Mouse (Mus musculus) limb, embryonic 14.5 days (tissue): ENCODE data around the gene Arhgap44. TPM values are rescaled to one million over a fixed set of nuclear protein-coding genes. Genes with fewer than 3 reads are reported as not detected.

Experiments used
- ATAC-seq: fragments of 200-750 bp; cut with Nextera tagmentation; 2 replicates; pipeline ENCODE4 v1.8.0; 2017; ENCODE audit warnings: low read depth, moderate number of reproducible peaks, moderate TSS enrichment; ENCODE audit not compliant: low FRiP score
- DNase-seq: peaks from one replicate; pipeline ENCODE4 v3.0.0-alpha.2; 2015; ENCODE audit warnings: low spot score
- H3K27ac ChIP-seq: fragments of 300-500 bp; sonication (generic); replicated peaks from 2 replicates; pipeline ENCODE4 v1.5.1; 2014; ENCODE audit warnings: low read depth, mild to moderate bottlenecking, low read length, moderate library complexity, mixed read lengths
- H3K27me3 ChIP-seq: fragments of 300-500 bp; sonication (generic); 2 replicates; pipeline ENCODE4 v1.6.1; 2014; ENCODE audit warnings: low read length, mixed read lengths; ENCODE audit not compliant: control insufficient read depth, insufficient read depth
- H3K36me3 ChIP-seq: fragments of 300-500 bp; sonication (generic); 2 replicates; pipeline ENCODE4 v1.6.1; 2014; ENCODE audit warnings: mild to moderate bottlenecking, low read length, moderate library complexity, mixed read lengths; ENCODE audit not compliant: control insufficient read depth, insufficient read depth
- H3K4me1 ChIP-seq: fragments of 300-500 bp; sonication (generic); 2 replicates; pipeline ENCODE4 v1.6.1; 2014; ENCODE audit warnings: antibody characterized with exemption, low read length, mixed read lengths; ENCODE audit not compliant: control insufficient read depth, insufficient read depth
- H3K4me2 ChIP-seq: fragments of 300-500 bp; sonication (generic); replicated peaks from 2 replicates; pipeline ENCODE4 v1.6.1; 2014; ENCODE audit warnings: low read depth, mild to moderate bottlenecking, low read length, moderate library complexity; ENCODE audit not compliant: severe bottlenecking
- H3K4me3 ChIP-seq: fragments of 300-500 bp; sonication (generic); replicated peaks from 2 replicates; pipeline ENCODE4 v1.5.1; 2014; ENCODE audit warnings: low read length
- H3K9ac ChIP-seq: fragments of 300-500 bp; sonication (generic); 2 replicates; pipeline ENCODE4 v1.6.1; 2014; ENCODE audit warnings: mild to moderate bottlenecking, low read depth, low read length, moderate library complexity; ENCODE audit not compliant: severe bottlenecking
- H3K9me3 ChIP-seq: fragments of 300-500 bp; sonication (generic); 2 replicates; pipeline ENCODE4 v1.6.1; 2016; ENCODE audit warnings: low read length; ENCODE audit not compliant: control insufficient read depth
- POLR2A ChIP-seq: fragments of 200-500 bp; IDR thresholded peaks from 2 replicates; pipeline ENCODE4 v1.8.0; 2012; ENCODE audit warnings: inconsistent platforms, mild to moderate bottlenecking, moderate library complexity, borderline replicate concordance; ENCODE audit not compliant: insufficient read depth, insufficient read length; ENCODE audit errors: extremely low read depth
- WGBS: fragments of 180-500 bp; shearing (Covaris S2); extraction: QIAGEN DNeasy Blood & Tissue Kit; methylation state at CpG from one replicate; pipeline ENCODE4 v1.1.7; 2014; 5-methylcytosine and 5-hydroxymethylcytosine counted together
- polyA plus RNA-seq, 2 experiments: library from polyadenylated mRNA; depleted of rRNA in 1 of 2; stranded (reverse) in 1 of 2; unstranded in 1 of 2; fragments of >200 nt; fragmentation: Nextera tagmentation in 1 of 2; extraction: Ambion mirVana in 1 of 2; gene quantifications; 2 replicates each; pipeline versions ENCODE4 v1.2.1 to v1.2.3; 2012 to 2014

Arhgap44 gene
- polyA plus RNA-seq, 2 experiments = 5.0 to 6.2 TPM

DNA sequence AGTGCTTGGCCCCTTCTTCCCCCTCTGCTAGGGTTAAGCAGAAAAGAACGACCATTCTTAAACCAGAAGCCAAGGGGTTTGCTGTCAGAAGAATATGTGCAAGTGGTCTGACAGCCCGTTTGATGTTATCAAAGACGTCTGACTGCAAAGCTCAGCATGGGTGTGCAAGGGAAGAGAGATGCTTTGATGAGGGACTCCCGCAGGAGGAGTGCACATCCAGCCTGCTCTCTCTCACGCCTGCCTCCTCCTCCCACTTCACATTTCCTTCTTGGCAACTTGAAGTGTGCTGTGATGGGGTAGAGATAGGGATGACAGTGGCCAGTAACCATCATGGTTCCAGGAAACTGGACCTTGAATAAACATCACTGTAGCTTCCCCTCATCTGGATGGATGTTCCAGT lies 39.5 kb upstream of the Arhgap44 start:
- H3K36me3 ChIP-seq = no peaks in the 10 kb centered on the region
- no peaks in the 10 kb centered on the region for H3K4me1 ChIP-seq
- no peaks in the 10 kb centered on the region for H3K27me3 ChIP-seq
- WGBS = 47% methylated on average over 5 of the region's 5 CpGs
- no peak for DNase-seq
- no peak overlapping the region for H3K27ac ChIP-seq
- no peaks in the 10 kb centered on the region for H3K9me3 ChIP-seq
- no peak overlapping the region for H3K9ac ChIP-seq
- no peak for ATAC-seq
- no peak overlapping the region for H3K4me3 ChIP-seq
- H3K4me2 ChIP-seq = no peak overlapping the region
- no peak for TF ChIP-seq POLR2A

DNA sequence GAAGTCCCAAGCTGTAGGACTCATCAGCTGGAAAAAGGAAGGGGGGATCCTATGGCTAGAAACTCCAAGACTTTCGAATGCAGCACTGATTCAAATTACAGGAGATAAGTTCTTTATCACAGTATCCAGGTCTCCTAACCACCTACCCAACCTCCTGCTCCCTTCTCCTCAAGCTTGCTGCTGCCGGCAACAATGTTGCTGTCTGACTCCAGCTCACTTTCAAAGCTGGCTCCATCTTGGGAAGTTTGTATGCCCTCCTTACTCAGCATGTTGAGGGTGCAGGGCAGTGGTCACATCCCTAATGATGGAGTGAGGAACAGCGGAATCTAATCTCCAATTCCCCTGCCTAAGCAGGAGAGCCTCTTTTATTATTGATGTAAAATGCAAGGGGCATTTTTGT lies 35.3 kb upstream of the Arhgap44 start:
- H3K27ac ChIP-seq = no peak overlapping the region
- no peaks in the 10 kb centered on the region for H3K9me3 ChIP-seq
- H3K27me3 ChIP-seq = no peaks in the 10 kb centered on the region
- H3K4me2 ChIP-seq = no peak overlapping the region
- no peaks in the 10 kb centered on the region for H3K36me3 ChIP-seq
- H3K4me3 ChIP-seq = no peak overlapping the region
- no peaks in the 10 kb centered on the region for H3K4me1 ChIP-seq
- no peak overlapping the region for H3K9ac ChIP-seq
- no peak for ATAC-seq
- 87% methylated on average over 3 of the region's 3 CpGs for WGBS
- no peak for DNase-seq
- no peak for TF ChIP-seq POLR2A

DNA sequence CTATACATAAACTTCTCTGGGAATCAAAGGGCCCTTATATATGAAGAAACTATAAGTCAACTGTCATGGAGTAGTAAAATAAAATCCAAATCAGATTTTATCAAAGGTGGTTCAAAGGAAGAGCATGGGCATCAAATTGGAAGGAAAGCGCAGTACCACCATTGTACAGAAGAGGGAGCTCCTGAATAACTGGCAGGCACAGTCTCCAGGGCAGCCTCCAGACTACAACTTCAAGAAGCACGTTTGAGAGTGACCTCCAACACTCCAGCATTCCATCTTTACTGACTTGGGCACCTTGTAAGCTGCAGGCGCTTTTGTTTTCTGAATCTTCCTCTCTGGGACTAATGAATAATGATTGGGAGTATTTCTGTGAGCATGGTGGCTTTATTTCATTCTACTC lies 34.5 kb upstream of the Arhgap44 start:
- H3K4me1 ChIP-seq = no peaks in the 10 kb centered on the region
- no peak for ATAC-seq
- H3K9me3 ChIP-seq = no peaks in the 10 kb centered on the region
- H3K36me3 ChIP-seq = no peaks in the 10 kb centered on the region
- no peak overlapping the region for H3K27ac ChIP-seq
- WGBS = 4% methylated on average over 3 of the region's 3 CpGs
- no peak for TF ChIP-seq POLR2A
- H3K4me3 ChIP-seq = no peak overlapping the region
- no peak overlapping the region for H3K4me2 ChIP-seq
- no peak overlapping the region for H3K9ac ChIP-seq
- no peaks in the 10 kb centered on the region for H3K27me3 ChIP-seq
- DNase-seq = peak; percentile 78

DNA sequence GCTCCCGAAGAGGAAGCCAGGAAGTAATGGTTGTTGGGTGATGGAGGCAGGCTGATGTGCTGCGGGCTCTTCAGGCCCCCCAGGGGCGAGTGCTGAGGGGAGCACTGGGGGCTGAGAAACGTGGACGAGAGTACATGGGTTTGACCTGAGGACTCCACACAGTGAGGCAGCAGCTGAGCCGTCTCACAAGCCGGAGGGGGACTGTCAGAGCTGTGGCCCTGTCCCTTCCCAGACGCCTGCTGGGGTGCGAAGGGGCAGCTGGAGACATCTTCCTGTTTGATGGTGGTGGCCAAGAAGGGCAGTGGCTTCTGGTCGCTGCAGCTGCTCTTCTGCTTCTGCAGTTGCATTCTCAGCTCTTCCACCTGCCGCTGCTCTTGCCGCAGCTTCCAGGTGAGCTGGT lies 24.2 kb upstream of the Arhgap44 start:
- H3K4me2 ChIP-seq = no peak overlapping the region
- WGBS = 77% methylated on average over 11 of the region's 12 CpGs
- H3K4me3 ChIP-seq = no peak overlapping the region
- DNase-seq = no peak
- H3K27ac ChIP-seq = no peak overlapping the region
- H3K36me3 ChIP-seq = no peaks in the 10 kb centered on the region
- ATAC-seq = no peak
- no peaks in the 10 kb centered on the region for H3K9me3 ChIP-seq
- no peak overlapping the region for H3K9ac ChIP-seq
- no peaks in the 10 kb centered on the region for H3K4me1 ChIP-seq
- no peak for TF ChIP-seq POLR2A
- H3K27me3 ChIP-seq = no peaks in the 10 kb centered on the region

DNA sequence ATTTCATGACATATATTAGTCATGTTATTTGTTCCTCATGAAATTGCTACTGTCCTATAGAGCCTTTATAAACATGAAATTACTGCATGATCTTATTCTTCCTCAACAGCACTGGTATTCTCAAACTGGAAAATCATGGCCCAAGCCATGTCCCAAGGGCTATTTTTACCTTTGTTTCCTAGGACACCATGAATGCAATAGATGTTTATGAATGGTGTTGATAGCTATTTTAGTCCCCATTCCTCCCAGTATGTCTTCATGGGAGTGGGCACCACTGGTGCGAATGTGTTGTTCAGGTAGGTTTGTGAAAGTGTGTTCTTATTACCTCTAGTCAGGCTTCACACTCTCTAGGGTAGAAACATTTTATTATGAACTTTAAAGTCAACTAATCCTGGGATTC lies 22.4 kb upstream of the Arhgap44 start:
- DNase-seq = no peak
- Histone ChIP-seq H3K9ac (no peak overlapping the region), H3K4me1 (no peaks in the 10 kb centered on the region), H3K27me3 (no peaks in the 10 kb centered on the region), H3K4me3 (no peak overlapping the region), H3K4me2 (no peak overlapping the region), H3K36me3 (no peaks in the 10 kb centered on the region), H3K27ac (no peak overlapping the region), H3K9me3 (no peaks in the 10 kb centered on the region)
- 93% methylated on average over 1 of the region's 1 CpGs for WGBS
- no peak for TF ChIP-seq POLR2A
- no peak for ATAC-seq

DNA sequence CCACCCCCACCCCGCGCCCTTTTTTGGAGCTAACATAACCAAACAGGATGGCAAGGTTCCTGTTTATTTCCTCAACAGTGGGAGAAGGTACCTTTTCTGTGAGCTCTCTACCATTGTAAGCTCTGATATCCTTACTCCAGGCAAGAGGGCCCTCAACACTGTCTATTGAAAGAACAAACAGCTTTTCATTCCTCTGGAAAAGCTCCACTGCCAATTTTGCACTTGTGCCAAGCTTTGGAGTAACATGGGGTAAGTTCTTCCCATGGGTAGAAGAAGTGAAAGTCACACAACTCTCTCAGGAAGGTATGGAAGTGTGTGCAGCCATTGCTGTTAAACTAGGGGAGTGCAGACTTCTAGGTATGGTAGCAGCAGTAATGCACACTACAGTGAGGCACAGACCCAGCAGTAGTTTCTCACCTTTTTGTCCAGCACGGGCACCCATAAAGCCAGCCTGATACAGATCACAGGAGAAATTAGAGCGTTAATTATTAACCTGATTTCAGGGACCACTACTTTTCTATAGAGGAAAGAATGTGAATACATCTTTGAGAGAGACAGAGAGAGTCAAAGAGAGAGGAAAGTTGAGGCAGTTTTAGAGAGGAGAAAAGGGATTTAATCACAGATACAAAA lies 7.5 kb upstream of the Arhgap44 start:
- no peak for TF ChIP-seq POLR2A
- 89% methylated on average over 4 of the region's 4 CpGs for WGBS
- Histone ChIP-seq H3K36me3 (no peaks in the 10 kb centered on the region), H3K27me3 (no peaks in the 10 kb centered on the region), H3K9ac (no peak overlapping the region), H3K9me3 (no peaks in the 10 kb centered on the region), H3K27ac (no peak overlapping the region), H3K4me3 (no peak overlapping the region), H3K4me2 (no peak overlapping the region), H3K4me1 (no peaks in the 10 kb centered on the region)
- no peak for ATAC-seq
- no peak for DNase-seq
